Mouse (Mus musculus): ENCODE data around the gene Gm10959. TPM values are rescaled to one million over a fixed set of nuclear protein-coding genes. Genes with fewer than 3 reads are reported as not detected.

Gene Gm10959
- polyA plus RNA-seq, 1 experiment from 2014 or later = not detected

- no peak overlapping the region for H3K4me2 ChIP-seq
- 39% methylated on average over 12 of the region's 12 CpGs for WGBS (ENCODE audit: insufficient replicate concordance)
- H3K27me3 ChIP-seq (ENCODE audit: control insufficient read depth, insufficient read depth, low read length) = no peaks in the 10 kb centered on the region
- H3K27ac ChIP-seq (ENCODE audit: low read depth, low read length) = no peak overlapping the region
- no peaks in the 10 kb centered on the region for H3K4me1 ChIP-seq (ENCODE audit: control insufficient read depth, insufficient read depth, low read length)
- no peak overlapping the region for H3K4me3 ChIP-seq (ENCODE audit: low read depth, low read length)
- no peak for ATAC-seq (replicated peaks; ENCODE audit: insufficient number of reproducible peaks, low FRiP score, low TSS enrichment)
- no peaks in the 10 kb centered on the region for H3K9me3 ChIP-seq (replicated peaks; ENCODE audit: control insufficient read depth, low read length)
- no peak overlapping the region for H3K9ac ChIP-seq (ENCODE audit: low read depth, low read length)
- H3K36me3 ChIP-seq (ENCODE audit: control insufficient read depth, insufficient read depth, low read length) = no peaks in the 10 kb centered on the region
Measured at GRCm38 (mm10) chr3:122903746-122904433, 15.3 kb downstream of the Gm10959 start.

DNA sequence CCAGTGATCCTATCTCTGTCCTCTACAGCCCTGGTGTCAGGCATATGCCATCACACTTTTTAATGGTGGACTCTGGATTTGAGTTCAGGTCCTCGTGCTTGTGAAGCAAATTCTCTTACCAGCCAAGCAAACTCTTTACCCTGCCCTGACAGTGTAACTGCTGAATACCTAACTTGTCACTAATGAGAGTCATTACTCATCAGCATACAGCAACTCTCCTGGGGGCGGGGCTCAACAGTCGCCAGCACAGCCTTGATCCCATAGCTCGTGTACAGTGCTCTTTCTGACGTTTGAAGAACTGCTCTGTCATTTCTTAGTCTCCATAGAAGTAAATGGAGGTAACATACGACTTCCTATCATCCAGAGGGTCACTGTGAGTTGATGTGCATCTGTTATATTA is 20.9 kb downstream of the Gm10959 start:
- WGBS (ENCODE audit: insufficient replicate concordance) = 62% methylated on average over 6 of the region's 6 CpGs
- ATAC-seq (replicated peaks; ENCODE audit: insufficient number of reproducible peaks, low FRiP score, low TSS enrichment) = no peak

GRCm38 (mm10) chr3:122895189-122895731 is 23.9 kb downstream of the Gm10959 start:
- Histone ChIP-seq H3K4me2 (no peak overlapping the region), H3K4me3 (ENCODE audit: low read depth, low read length) (no peak overlapping the region), H3K27me3 (ENCODE audit: control insufficient read depth, insufficient read depth, low read length) (no peaks in the 10 kb centered on the region), H3K9me3 (replicated peaks; ENCODE audit: control insufficient read depth, low read length) (no peaks in the 10 kb centered on the region), H3K36me3 (ENCODE audit: control insufficient read depth, insufficient read depth, low read length) (no peaks in the 10 kb centered on the region), H3K9ac (ENCODE audit: low read depth, low read length) (no peak overlapping the region), H3K4me1 (ENCODE audit: control insufficient read depth, insufficient read depth, low read length) (no peaks in the 10 kb centered on the region), H3K27ac (ENCODE audit: low read depth, low read length) (no peak overlapping the region)
- 63% methylated on average over 11 of the region's 11 CpGs for WGBS (ENCODE audit: insufficient replicate concordance)
- ATAC-seq (replicated peaks; ENCODE audit: insufficient number of reproducible peaks, low FRiP score, low TSS enrichment) = no peak

More for the DNA sequence above, 20.9 kb downstream of the Gm10959 start:
- Histone ChIP-seq H3K9me3 (replicated peaks; ENCODE audit: control insufficient read depth, low read length) (no peaks in the 10 kb centered on the region), H3K27ac (ENCODE audit: low read depth, low read length) (no peak overlapping the region), H3K27me3 (ENCODE audit: control insufficient read depth, insufficient read depth, low read length) (no peaks in the 10 kb centered on the region), H3K4me1 (ENCODE audit: control insufficient read depth, insufficient read depth, low read length) (no peaks in the 10 kb centered on the region), H3K36me3 (ENCODE audit: control insufficient read depth, insufficient read depth, low read length) (no peaks in the 10 kb centered on the region), H3K4me3 (ENCODE audit: low read depth, low read length) (no peak overlapping the region), H3K9ac (ENCODE audit: low read depth, low read length) (no peak overlapping the region), H3K4me2 (no peak overlapping the region)

DNA sequence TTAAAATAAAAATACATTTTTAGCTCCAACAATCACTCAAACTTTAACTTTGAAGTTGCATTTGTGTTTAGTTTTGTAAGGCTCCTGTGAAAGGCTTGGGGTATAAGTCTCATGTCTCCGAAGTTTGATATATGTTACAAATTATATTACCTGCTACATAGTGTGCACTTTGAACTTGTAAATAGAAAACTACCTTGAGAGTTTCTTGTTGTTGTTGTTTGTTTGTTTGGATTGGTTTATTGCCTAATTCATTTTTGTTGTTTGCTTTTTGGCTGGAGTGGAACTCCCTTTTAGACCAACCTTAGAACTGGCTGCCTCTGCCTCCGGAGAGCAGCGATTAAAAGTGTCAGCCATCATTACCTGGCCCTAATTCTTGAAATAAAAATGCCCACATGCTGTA is 24.4 kb downstream of the Gm10959 start, which contains the start of gene Fabp2:
Fabp2 (plus strand) TSS at position 301 of the 400 bp plus-strand sequence.
- no peaks in the 10 kb centered on the region for H3K4me1 ChIP-seq (ENCODE audit: control insufficient read depth, insufficient read depth, low read length)
- no peak within 1 kb of the TSS for H3K4me3 ChIP-seq (ENCODE audit: low read depth, low read length)
- no peak within 1 kb of the TSS for H3K4me2 ChIP-seq
- no peaks in the 10 kb centered on the region for H3K9me3 ChIP-seq (replicated peaks; ENCODE audit: control insufficient read depth, low read length)
- no peaks in the 10 kb centered on the region for H3K36me3 ChIP-seq (ENCODE audit: control insufficient read depth, insufficient read depth, low read length)
- H3K27ac ChIP-seq (ENCODE audit: low read depth, low read length) = no peak within 1 kb of the TSS
- WGBS (ENCODE audit: insufficient replicate concordance) = 88% methylated on average over 3 of the region's 3 CpGs
- no peaks in the 10 kb centered on the region for H3K27me3 ChIP-seq (ENCODE audit: control insufficient read depth, insufficient read depth, low read length)
- no peak within 1 kb of the TSS for H3K9ac ChIP-seq (ENCODE audit: low read depth, low read length)
- ATAC-seq (replicated peaks; ENCODE audit: insufficient number of reproducible peaks, low FRiP score, low TSS enrichment) = no peak

GRCm38 (mm10) chr3:122888371-122888819 is 30.8 kb downstream of the Gm10959 start:
- Histone ChIP-seq H3K36me3 (ENCODE audit: control insufficient read depth, insufficient read depth, low read length) (no peaks in the 10 kb centered on the region), H3K9ac (ENCODE audit: low read depth, low read length) (no peak overlapping the region), H3K9me3 (replicated peaks; ENCODE audit: control insufficient read depth, low read length) (no peaks in the 10 kb centered on the region), H3K4me1 (ENCODE audit: control insufficient read depth, insufficient read depth, low read length) (no peaks in the 10 kb centered on the region), H3K27me3 (ENCODE audit: control insufficient read depth, insufficient read depth, low read length) (no peaks in the 10 kb centered on the region), H3K27ac (ENCODE audit: low read depth, low read length) (no peak overlapping the region), H3K4me2 (no peak overlapping the region), H3K4me3 (ENCODE audit: low read depth, low read length) (no peak overlapping the region)
- no peak for ATAC-seq (replicated peaks; ENCODE audit: insufficient number of reproducible peaks, low FRiP score, low TSS enrichment)
- 59% methylated on average over 5 of the region's 5 CpGs for WGBS (ENCODE audit: insufficient replicate concordance)

DNA sequence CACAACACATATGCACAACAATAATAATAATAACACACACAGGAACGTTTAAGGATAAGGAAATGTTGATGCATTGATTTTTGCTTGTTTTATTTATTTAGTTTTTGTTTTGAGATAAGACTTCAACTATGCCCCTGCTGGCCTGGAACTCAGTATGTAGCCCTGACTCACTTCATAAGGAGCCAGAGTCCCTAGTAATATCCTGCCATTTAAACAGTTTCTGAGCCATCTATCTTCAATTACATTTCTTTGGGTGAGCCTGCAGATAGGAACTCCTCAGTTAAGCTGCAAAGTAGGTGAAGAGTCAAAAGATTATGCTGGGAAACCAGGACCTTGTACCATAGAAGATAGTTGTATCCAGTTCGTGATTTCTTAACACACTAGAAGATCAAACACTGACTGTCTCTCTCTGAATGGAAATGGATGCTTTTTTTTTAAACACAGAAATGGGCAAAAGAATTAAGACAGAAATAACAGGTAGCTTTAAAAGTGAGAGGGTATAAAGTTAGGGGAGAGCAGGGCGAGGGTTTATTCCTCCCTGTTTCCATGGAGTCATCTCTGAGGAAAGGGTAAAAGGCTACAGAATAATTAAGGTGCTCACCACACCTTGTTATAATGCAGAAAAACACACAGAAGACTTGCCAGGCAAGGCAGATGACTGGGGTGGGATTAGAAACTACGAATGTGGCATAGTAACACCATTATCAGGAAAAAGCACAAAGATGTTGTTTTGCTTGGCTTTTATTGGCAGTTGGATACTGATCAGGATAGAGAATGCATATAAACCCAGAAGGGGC is 31.5 kb downstream of the Gm10959 start:
- Histone ChIP-seq H3K9ac (ENCODE audit: low read depth, low read length) (no peak overlapping the region), H3K36me3 (ENCODE audit: control insufficient read depth, insufficient read depth, low read length) (no peaks in the 10 kb centered on the region), H3K4me1 (ENCODE audit: control insufficient read depth, insufficient read depth, low read length) (no peaks in the 10 kb centered on the region), H3K4me2 (no peak overlapping the region), H3K4me3 (ENCODE audit: low read depth, low read length) (no peak overlapping the region), H3K27ac (ENCODE audit: low read depth, low read length) (no peak overlapping the region), H3K9me3 (replicated peaks; ENCODE audit: control insufficient read depth, low read length) (no peaks in the 10 kb centered on the region), H3K27me3 (ENCODE audit: control insufficient read depth, insufficient read depth, low read length) (no peaks in the 10 kb centered on the region)
- WGBS (ENCODE audit: insufficient replicate concordance) = 64% methylated on average over 4 of the region's 4 CpGs
- no peak for ATAC-seq (replicated peaks; ENCODE audit: insufficient number of reproducible peaks, low FRiP score, low TSS enrichment)

GRCm38 (mm10) chr3:122878705-122879315 is 40.4 kb downstream of the Gm10959 start:
- H3K4me3 ChIP-seq (ENCODE audit: low read depth, low read length) = no peak overlapping the region
- 72% methylated on average over 8 of the region's 8 CpGs for WGBS (ENCODE audit: insufficient replicate concordance)
- no peak for ATAC-seq (replicated peaks; ENCODE audit: insufficient number of reproducible peaks, low FRiP score, low TSS enrichment)
- no peaks in the 10 kb centered on the region for H3K9me3 ChIP-seq (replicated peaks; ENCODE audit: control insufficient read depth, low read length)
- no peaks in the 10 kb centered on the region for H3K36me3 ChIP-seq (ENCODE audit: control insufficient read depth, insufficient read depth, low read length)
- H3K27me3 ChIP-seq (ENCODE audit: control insufficient read depth, insufficient read depth, low read length) = no peaks in the 10 kb centered on the region
- no peak overlapping the region for H3K9ac ChIP-seq (ENCODE audit: low read depth, low read length)
- no peaks in the 10 kb centered on the region for H3K4me1 ChIP-seq (ENCODE audit: control insufficient read depth, insufficient read depth, low read length)
- H3K4me2 ChIP-seq = no peak overlapping the region
- no peak overlapping the region for H3K27ac ChIP-seq (ENCODE audit: low read depth, low read length)

DNA sequence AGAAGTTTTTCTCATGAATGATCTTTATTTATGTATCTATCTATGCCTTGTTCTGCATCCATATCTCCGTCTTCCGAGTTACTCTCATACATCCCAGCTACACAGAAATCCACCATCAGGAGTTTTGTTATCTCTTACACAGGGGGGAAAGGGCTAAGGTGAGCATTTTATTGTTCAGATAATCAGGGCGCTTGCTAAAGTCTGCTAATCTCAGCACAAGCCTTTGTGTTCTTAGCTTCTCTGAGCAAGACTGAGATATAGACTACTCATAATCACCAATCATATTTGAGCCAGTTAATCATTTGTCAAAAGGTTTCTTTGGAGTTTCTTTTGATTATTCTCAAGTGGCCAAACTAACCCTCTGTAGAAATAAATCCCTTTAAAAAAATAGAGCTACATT is 41.6 kb downstream of the Gm10959 start:
- Histone ChIP-seq H3K36me3 (ENCODE audit: control insufficient read depth, insufficient read depth, low read length) (no peaks in the 10 kb centered on the region), H3K27ac (ENCODE audit: low read depth, low read length) (no peak overlapping the region), H3K27me3 (ENCODE audit: control insufficient read depth, insufficient read depth, low read length) (no peaks in the 10 kb centered on the region), H3K4me1 (ENCODE audit: control insufficient read depth, insufficient read depth, low read length) (no peaks in the 10 kb centered on the region), H3K9ac (ENCODE audit: low read depth, low read length) (no peak overlapping the region), H3K4me2 (no peak overlapping the region), H3K4me3 (ENCODE audit: low read depth, low read length) (no peak overlapping the region), H3K9me3 (replicated peaks; ENCODE audit: control insufficient read depth, low read length) (no peaks in the 10 kb centered on the region)
- ATAC-seq (replicated peaks; ENCODE audit: insufficient number of reproducible peaks, low FRiP score, low TSS enrichment) = no peak
- 78% methylated on average over 3 of the region's 3 CpGs for WGBS (ENCODE audit: insufficient replicate concordance)
